Mouse (Mus musculus): ENCODE data around the gene Med26.

Med26 gene

GRCm38 (mm10) chr8:72491680-72492621 is 56.1 kb downstream of the Med26 start, which contains the start of gene Slc35e1:
Gene Slc35e1 (minus strand): TSS chr8:72492614.
- peak in 1 of 2 experiments; percentile 16 for DNase-seq (ENCODE audit: low spot score in 2 of 2)

GRCm38 (mm10) chr8:72491017-72491416 is 57.1 kb downstream of the Med26 start:
- no peak for DNase-seq (ENCODE audit: low spot score in 2 of 2)

- DNase-seq (ENCODE audit: low spot score in 2 of 2): no peak
Observed at GRCm38 (mm10) chr8:72487014-72487413, 61.1 kb downstream of the Med26 start.

GRCm38 (mm10) chr8:72485456-72486199 is 62.4 kb downstream of the Med26 start:
- peak in 1 of 2 experiments; percentile 35 for DNase-seq (ENCODE audit: low spot score in 2 of 2)

GRCm38 (mm10) chr8:72474826-72475546 is 73.1 kb downstream of the Med26 start, which contains the start of gene Cherp:
Gene Cherp (minus strand): TSS chr8:72475226.
- peak; percentile 95 to 97 for DNase-seq (ENCODE audit: low spot score in 2 of 2)

- no peak for DNase-seq (ENCODE audit: low spot score in 2 of 2)
Observed at GRCm38 (mm10) chr8:72470684-72471083, 77.4 kb downstream of the Med26 start.

GRCm38 (mm10) chr8:72469984-72470383 is 78.1 kb downstream of the Med26 start:
- DNase-seq (ENCODE audit: low spot score in 2 of 2): no peak

- DNase-seq (ENCODE audit: low spot score in 2 of 2): no peak
Observed at GRCm38 (mm10) chr8:72469243-72469642, 78.8 kb downstream of the Med26 start.

- DNase-seq (ENCODE audit: low spot score in 2 of 2): no peak
Observed at GRCm38 (mm10) chr8:72464211-72464610, 83.9 kb downstream of the Med26 start.

GRCm38 (mm10) chr8:72459881-72460533 is 88.1 kb downstream of the Med26 start:
- DNase-seq (ENCODE audit: low spot score in 2 of 2): no peak

- DNase-seq (ENCODE audit: low spot score in 2 of 2): no peak
Observed at GRCm38 (mm10) chr8:72458457-72458856, 89.6 kb downstream of the Med26 start.

GRCm38 (mm10) chr8:72457806-72458205 is 90.3 kb downstream of the Med26 start:
- no peak for DNase-seq (ENCODE audit: low spot score in 2 of 2)

- no peak for DNase-seq (ENCODE audit: low spot score in 2 of 2)
Observed at GRCm38 (mm10) chr8:72455317-72455716, 92.8 kb downstream of the Med26 start.

GRCm38 (mm10) chr8:72453904-72454303 is 94.2 kb downstream of the Med26 start:
- DNase-seq (ENCODE audit: low spot score in 2 of 2): no peak

GRCm38 (mm10) chr8:72451516-72451915 is 96.6 kb downstream of the Med26 start:
- no peak for DNase-seq (ENCODE audit: low spot score in 2 of 2)

GRCm38 (mm10) chr8:72445071-72445470 is 103.0 kb downstream of the Med26 start:
- no peak for DNase-seq (ENCODE audit: low spot score in 2 of 2)

Data from urinary bladder, postnatal 36 days (tissue).